Mouse (Mus musculus) forebrain, embryonic 13.5 days (tissue): ENCODE data around the gene Hspa4. TPM values are rescaled to one million over a fixed set of nuclear protein-coding genes. Genes with fewer than 3 reads are reported as not detected.

Source experiments
- ATAC-seq: fragments of 200-750 bp; cut with Nextera tagmentation; 2 replicates; pipeline ENCODE4 v1.8.0; 2017
- H3K27ac ChIP-seq: fragments of 300-500 bp; sonication (generic); 2 replicates; pipeline ENCODE4 v1.5.1; 2015; ENCODE audit warnings: inconsistent platforms, mild to moderate bottlenecking, moderate library complexity
- H3K27me3 ChIP-seq: fragments of 300-500 bp; sonication (generic); 2 replicates; pipeline ENCODE4 v1.6.1; 2015; ENCODE audit warnings: mild to moderate bottlenecking, inconsistent platforms
- H3K36me3 ChIP-seq: fragments of 300-500 bp; sonication (generic); 2 replicates; pipeline ENCODE4 v1.6.1; 2015; ENCODE audit warnings: mild to moderate bottlenecking, inconsistent platforms; ENCODE audit not compliant: poor library complexity, severe bottlenecking
- H3K4me1 ChIP-seq: fragments of 300-500 bp; sonication (generic); 2 replicates; pipeline ENCODE4 v1.6.1; 2015; ENCODE audit warnings: inconsistent platforms
- H3K4me2 ChIP-seq: fragments of 300-500 bp; sonication (generic); 2 replicates; pipeline ENCODE4 v1.6.1; 2015; ENCODE audit warnings: inconsistent platforms, mild to moderate bottlenecking, moderate library complexity
- H3K4me3 ChIP-seq: fragments of 300-500 bp; sonication (generic); 2 replicates; pipeline ENCODE4 v1.5.1; 2015; ENCODE audit warnings: mild to moderate bottlenecking, inconsistent platforms
- H3K9ac ChIP-seq: fragments of 300-500 bp; sonication (generic); 2 replicates; pipeline ENCODE4 v1.6.1; 2015; ENCODE audit warnings: mild to moderate bottlenecking, inconsistent platforms
- H3K9me3 ChIP-seq: fragments of 300-500 bp; sonication (generic); replicated peaks from 2 replicates; pipeline ENCODE4 v1.6.1; 2016; ENCODE audit warnings: inconsistent platforms
- WGBS: fragments of 180-500 bp; shearing (Covaris S2); methylation state at CpG from one replicate; pipeline ENCODE4 v1.1.7; 2015; 5-methylcytosine and 5-hydroxymethylcytosine counted together
- polyA plus RNA-seq: library from polyadenylated mRNA; unstranded; fragments of >200 nt; fragmentation: Nextera tagmentation; extraction: Ambion mirVana; gene quantifications from 2 replicates; pipeline ENCODE4 v1.2.1, GENCODE M21; 2015

Hspa4 gene
- polyA plus RNA-seq, 1 experiment from 2014 or later: 62.7 TPM

DNA sequence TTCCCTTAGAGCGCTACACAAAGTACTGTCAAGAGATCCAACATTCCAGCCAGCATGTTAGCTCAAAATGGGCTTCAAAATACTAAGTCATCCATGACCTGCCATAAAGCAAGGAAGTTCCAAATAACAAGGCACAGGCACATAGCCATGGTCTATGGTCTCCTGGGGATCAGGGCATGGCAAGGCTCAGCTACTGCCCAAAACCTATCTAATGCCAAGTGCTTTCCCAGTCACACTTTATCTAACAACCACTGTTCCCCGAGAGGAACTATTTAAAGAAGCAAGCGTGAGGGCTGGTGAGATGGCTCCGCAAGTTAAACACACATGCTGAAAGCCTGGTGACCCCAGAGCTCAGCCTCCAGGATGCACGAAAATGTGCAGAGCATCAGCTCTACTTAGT, 26.9 kb downstream of the Hspa4 start:
- H3K4me2 ChIP-seq: no peak overlapping the region
- no peaks in the 10 kb centered on the region for H3K27me3 ChIP-seq
- H3K4me1 ChIP-seq: no peaks in the 10 kb centered on the region
- 92% methylated on average over 5 of the region's 5 CpGs for WGBS
- no peak overlapping the region for H3K9ac ChIP-seq
- ATAC-seq: no peak
- H3K4me3 ChIP-seq: no peak overlapping the region
- H3K27ac ChIP-seq: no peak overlapping the region
- H3K9me3 ChIP-seq: no peaks in the 10 kb centered on the region
- H3K36me3 ChIP-seq: peaks cover 77% of the 10 kb centered on the region

DNA sequence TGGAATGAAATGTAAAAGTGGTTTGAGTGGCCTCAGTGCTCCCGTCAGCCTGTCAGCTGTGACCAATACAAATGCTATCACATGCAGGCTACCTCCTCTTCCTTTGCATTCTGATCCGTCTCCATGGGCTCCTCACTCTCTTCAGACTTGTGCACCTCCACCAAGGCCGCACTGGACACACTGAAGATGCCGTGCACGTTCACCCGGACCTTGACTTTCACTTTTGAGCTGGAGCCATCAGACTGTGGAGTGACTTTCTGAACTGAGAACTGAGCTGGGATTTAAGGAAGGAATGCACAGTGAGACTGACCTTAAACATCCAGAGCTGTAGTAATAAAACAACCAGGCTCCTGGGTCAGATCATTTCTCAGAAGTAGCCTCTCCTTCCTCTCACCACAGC, 30.7 kb downstream of the Hspa4 start:
- WGBS: 92% methylated on average over 6 of the region's 6 CpGs
- ATAC-seq: no peak
- no peak overlapping the region for H3K27ac ChIP-seq
- H3K9ac ChIP-seq: no peak overlapping the region
- no peaks in the 10 kb centered on the region for H3K4me1 ChIP-seq
- peaks cover 96% of the 10 kb centered on the region for H3K36me3 ChIP-seq
- no peak overlapping the region for H3K4me2 ChIP-seq
- no peaks in the 10 kb centered on the region for H3K9me3 ChIP-seq
- no peak overlapping the region for H3K4me3 ChIP-seq
- no peaks in the 10 kb centered on the region for H3K27me3 ChIP-seq

GRCm38 (mm10) chr11:53260556-53260955, 39.7 kb downstream of the Hspa4 start:
- Histone ChIP-seq H3K36me3 (peaks cover 57% of the 10 kb centered on the region), H3K27ac (no peak overlapping the region), H3K27me3 (no peaks in the 10 kb centered on the region), H3K4me2 (no peak overlapping the region), H3K4me3 (no peak overlapping the region), H3K9ac (no peak overlapping the region), H3K9me3 (no peaks in the 10 kb centered on the region), H3K4me1 (no peaks in the 10 kb centered on the region)
- 78% methylated on average over 5 of the region's 5 CpGs for WGBS
- no peak for ATAC-seq

DNA sequence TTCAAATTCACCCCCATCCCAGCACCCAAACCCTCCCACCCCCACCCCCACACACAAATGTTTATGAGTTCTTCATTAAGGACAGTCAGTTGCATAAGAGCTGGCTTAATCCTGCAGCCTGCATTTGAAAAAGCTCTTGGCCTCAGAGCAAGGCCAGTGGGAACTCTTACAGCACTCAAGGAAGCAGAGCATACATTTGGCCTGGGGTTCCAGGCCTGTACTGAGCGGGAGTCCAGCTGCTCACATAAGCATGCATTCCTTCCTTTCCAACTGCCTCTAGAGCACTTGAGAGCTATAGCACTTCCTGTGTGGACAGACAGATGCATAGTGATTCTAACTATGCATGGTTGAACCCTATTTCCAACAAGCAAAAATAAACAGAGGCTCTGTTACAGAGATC, 40.2 kb downstream of the Hspa4 start:
- Histone ChIP-seq H3K36me3 (peaks cover 52% of the 10 kb centered on the region), H3K4me1 (no peaks in the 10 kb centered on the region), H3K4me3 (no peak overlapping the region), H3K27ac (no peak overlapping the region), H3K27me3 (no peaks in the 10 kb centered on the region), H3K9me3 (no peaks in the 10 kb centered on the region), H3K4me2 (no peak overlapping the region), H3K9ac (no peak overlapping the region)
- 88% methylated on average over 1 of the region's 1 CpGs for WGBS
- no peak for ATAC-seq

- no peaks in the 10 kb centered on the region for H3K4me1 ChIP-seq
- no peak overlapping the region for H3K27ac ChIP-seq
- H3K27me3 ChIP-seq: no peaks in the 10 kb centered on the region
- WGBS: 85% methylated on average over 6 of the region's 6 CpGs
- no peak overlapping the region for H3K9ac ChIP-seq
- H3K4me3 ChIP-seq: no peak overlapping the region
- no peak for ATAC-seq
- H3K9me3 ChIP-seq: no peaks in the 10 kb centered on the region; the same call in 1 of the 2 replicates
- H3K4me2 ChIP-seq: no peak overlapping the region
- H3K36me3 ChIP-seq: peaks cover 43% of the 10 kb centered on the region
Observed at GRCm38 (mm10) chr11:53259047-53259632, 41.1 kb downstream of the Hspa4 start.

GRCm38 (mm10) chr11:53256914-53257313, 43.3 kb downstream of the Hspa4 start:
- Histone ChIP-seq H3K36me3 (peaks cover 22% of the 10 kb centered on the region), H3K9ac (no peak overlapping the region), H3K4me3 (no peak overlapping the region), H3K4me1 (peaks cover 10% of the 10 kb centered on the region), H3K27ac (no peak overlapping the region), H3K27me3 (no peaks in the 10 kb centered on the region), H3K4me2 (no peak overlapping the region), H3K9me3 (no peaks in the 10 kb centered on the region; the same call in 1 of the 2 replicates)
- no peak for ATAC-seq
- 84% methylated on average over 2 of the region's 2 CpGs for WGBS

DNA sequence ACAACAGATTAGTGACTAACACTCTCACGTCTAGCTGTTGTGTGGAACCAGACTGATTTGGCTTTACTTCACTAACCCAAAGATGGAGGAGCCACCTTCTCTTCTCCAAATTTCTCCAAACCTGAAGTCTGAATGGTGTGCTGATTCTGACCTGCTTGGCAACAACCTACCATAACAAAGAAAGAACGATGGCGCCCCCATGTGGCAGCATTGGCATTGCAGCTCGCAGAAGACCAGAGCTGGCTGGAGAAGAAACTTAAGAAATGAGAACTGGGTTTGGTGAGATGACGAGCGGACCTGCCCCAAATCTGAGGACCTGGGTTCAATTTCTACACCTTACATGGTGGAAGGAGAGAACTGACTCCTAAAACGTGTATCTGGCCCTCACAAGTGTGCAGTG, 45.3 kb downstream of the Hspa4 start:
- Histone ChIP-seq H3K4me3 (no peak overlapping the region), H3K4me1 (peaks cover 10% of the 10 kb centered on the region), H3K4me2 (no peak overlapping the region), H3K9me3 (no peaks in the 10 kb centered on the region; the same call in 1 of the 2 replicates), H3K27ac (no peak overlapping the region), H3K9ac (no peak overlapping the region), H3K27me3 (no peaks in the 10 kb centered on the region), H3K36me3 (peaks cover 2% of the 10 kb centered on the region; the same call in 1 of the 2 replicates)
- ATAC-seq: no peak
- WGBS: 36% methylated on average over 7 of the region's 7 CpGs

DNA sequence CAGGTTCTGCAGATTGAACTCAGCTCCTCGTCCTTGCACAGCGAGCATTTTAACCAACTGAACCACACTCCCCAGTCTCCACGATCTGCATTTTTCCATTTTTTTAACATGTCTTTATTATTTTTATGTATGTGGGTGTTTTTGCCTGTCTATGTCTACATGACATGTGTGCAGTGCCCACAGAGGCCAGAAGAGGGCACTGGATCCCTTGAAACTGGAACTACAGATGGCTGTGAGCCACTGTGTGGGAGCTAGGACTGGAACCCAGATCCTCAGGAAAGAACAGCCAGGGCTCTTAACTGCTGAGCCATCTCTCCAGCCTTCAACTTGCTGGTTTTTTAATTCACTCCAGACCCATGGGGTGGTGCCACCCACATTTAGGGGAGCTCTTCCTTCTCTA, 45.8 kb downstream of the Hspa4 start:
- no peak overlapping the region for H3K27ac ChIP-seq
- WGBS: 93% methylated on average over 3 of the region's 3 CpGs
- H3K4me2 ChIP-seq: no peak overlapping the region
- no peaks in the 10 kb centered on the region for H3K27me3 ChIP-seq
- no peak overlapping the region for H3K4me3 ChIP-seq
- no peak overlapping the region for H3K9ac ChIP-seq
- H3K4me1 ChIP-seq: peaks cover 10% of the 10 kb centered on the region
- H3K9me3 ChIP-seq: no peaks in the 10 kb centered on the region; the same call in 1 of the 2 replicates
- no peak for ATAC-seq
- no peaks in the 10 kb centered on the region for H3K36me3 ChIP-seq

DNA sequence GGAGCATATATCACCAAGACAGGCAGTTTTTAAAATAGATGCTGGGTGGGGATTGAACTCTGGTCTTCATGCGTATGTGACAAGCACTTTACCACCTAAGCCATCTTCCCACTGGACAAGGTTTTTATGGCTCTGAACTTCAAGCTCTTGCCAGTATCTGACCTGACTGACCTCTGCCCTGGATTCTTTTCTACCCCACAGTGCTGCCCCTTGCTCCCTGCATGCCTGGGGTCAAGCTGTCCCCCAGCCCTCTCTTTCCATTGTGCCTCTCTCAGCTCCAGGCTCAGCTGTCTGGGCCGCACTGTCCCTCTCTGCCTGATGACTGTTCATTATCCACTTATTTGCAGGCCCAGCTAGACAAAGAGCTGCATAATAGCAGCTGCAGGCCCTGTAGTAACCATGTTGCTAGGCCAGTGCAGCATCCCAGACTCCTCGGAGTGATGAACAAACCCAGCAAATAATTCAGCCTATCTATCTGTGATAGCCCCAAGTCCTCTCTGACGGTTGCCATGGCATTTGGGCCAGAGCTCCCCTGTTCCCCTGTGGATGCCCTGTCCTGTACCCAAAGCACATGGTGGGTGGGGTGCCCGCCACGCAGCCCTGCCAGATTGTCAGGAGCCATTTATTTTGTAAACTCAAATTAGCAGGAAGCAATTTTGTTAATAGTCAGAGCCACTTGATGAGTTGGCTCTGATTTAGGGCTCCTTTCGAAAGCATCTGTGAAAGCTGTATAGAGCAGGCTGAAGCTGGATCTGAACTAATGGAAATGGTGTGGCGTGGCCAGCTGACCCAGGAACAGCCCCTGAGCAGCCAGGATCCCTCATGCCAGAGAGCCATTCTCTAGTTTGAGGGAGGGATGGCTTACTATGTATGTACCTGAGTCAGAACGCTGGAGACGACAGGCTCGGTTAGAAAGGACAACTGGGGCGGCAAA, 47.8 kb downstream of the Hspa4 start:
- ATAC-seq: peak; percentile 62
- H3K4me1 ChIP-seq: peaks cover 10% of the 10 kb centered on the region
- H3K27ac ChIP-seq: peak overlapping the region; percentile 68
- H3K9me3 ChIP-seq: no peaks in the 10 kb centered on the region; the same call in 1 of the 2 replicates
- no peaks in the 10 kb centered on the region for H3K36me3 ChIP-seq
- no peak overlapping the region for H3K4me3 ChIP-seq
- WGBS: 65% methylated on average over 12 of the region's 12 CpGs
- no peak overlapping the region for H3K4me2 ChIP-seq
- H3K27me3 ChIP-seq: no peaks in the 10 kb centered on the region
- H3K9ac ChIP-seq: no peak overlapping the region

GRCm38 (mm10) chr11:53250796-53251195, 49.5 kb downstream of the Hspa4 start:
- Histone ChIP-seq H3K9me3 (no peaks in the 10 kb centered on the region; the same call in 1 of the 2 replicates), H3K27me3 (no peaks in the 10 kb centered on the region), H3K27ac (no peak overlapping the region), H3K9ac (no peak overlapping the region), H3K36me3 (no peaks in the 10 kb centered on the region), H3K4me3 (no peak overlapping the region), H3K4me1 (peaks cover 10% of the 10 kb centered on the region), H3K4me2 (no peak overlapping the region)
- 86% methylated on average over 14 of the region's 14 CpGs for WGBS
- no peak for ATAC-seq

DNA sequence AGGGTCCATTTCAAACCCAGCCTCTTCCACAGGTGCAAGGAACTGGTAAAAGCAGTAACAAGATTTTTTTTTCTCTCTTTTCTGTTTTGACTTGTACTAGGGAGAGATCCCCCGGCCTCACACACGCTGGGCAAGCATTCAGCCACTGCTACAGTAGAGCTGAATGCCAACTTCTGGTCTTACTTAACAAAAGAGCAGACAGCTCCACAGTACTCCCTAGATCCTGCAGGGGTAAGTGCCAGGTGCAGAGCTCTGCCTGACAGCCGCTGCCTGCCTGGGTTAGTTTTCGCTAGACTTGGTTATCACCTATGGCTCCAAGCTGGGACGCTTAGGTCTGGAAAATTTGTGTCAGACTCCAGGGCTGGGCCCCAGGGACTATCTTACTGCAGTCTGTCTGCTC, 50.6 kb downstream of the Hspa4 start:
- Histone ChIP-seq H3K36me3 (no peaks in the 10 kb centered on the region), H3K4me1 (peaks cover 10% of the 10 kb centered on the region), H3K4me3 (no peak overlapping the region), H3K27ac (no peak overlapping the region), H3K9me3 (no peaks in the 10 kb centered on the region; the same call in 1 of the 2 replicates), H3K27me3 (no peaks in the 10 kb centered on the region), H3K9ac (no peak overlapping the region), H3K4me2 (no peak overlapping the region)
- 74% methylated on average over 5 of the region's 5 CpGs for whole genome bisulfite sequencing
- no peak for ATAC-seq

- 68% methylated on average over 2 of the region's 2 CpGs for WGBS
- Histone ChIP-seq H3K27ac (no peak overlapping the region), H3K27me3 (no peaks in the 10 kb centered on the region), H3K4me1 (no peaks in the 10 kb centered on the region), H3K9ac (no peak overlapping the region), H3K4me3 (no peak overlapping the region), H3K36me3 (no peaks in the 10 kb centered on the region), H3K4me2 (no peak overlapping the region), H3K9me3 (no peaks in the 10 kb centered on the region)
- no peak for ATAC-seq
Observed at GRCm38 (mm10) chr11:53245561-53245960, 54.7 kb downstream of the Hspa4 start.
